Mouse (Mus musculus) adipocyte (in vitro differentiated cells): ENCODE measurements at regions not wholly inside any gene's neighbourhood (a gene's known extent, or its start where the extent isn't known, plus 50 kb on each side); places are given as distances from the start of the nearest gene placed in this dataset.
A peak's percentile ranks its signal among the peaks of the same experiment; 100 is the strongest.

Experiments used
- DNase-seq: peaks from one replicate; pipeline ENCODE4 v3.0.0-alpha.2; 2016; ENCODE audit warnings: low spot score

- DNase-seq = no peak
Measured at GRCm38 (mm10) chr11:31746939-31747338, 75.3 kb upstream of the Bod1 start.

GRCm38 (mm10) chr11:31748275-31748815, 76.7 kb upstream of the Bod1 start:
- no peak for DNase-seq

GRCm38 (mm10) chr11:31751274-31751673, 79.6 kb upstream of the Bod1 start:
- no peak for DNase-seq

- no peak for DNase-seq
Measured at GRCm38 (mm10) chr11:31753211-31753610, 81.5 kb upstream of the Bod1 start.

DNA sequence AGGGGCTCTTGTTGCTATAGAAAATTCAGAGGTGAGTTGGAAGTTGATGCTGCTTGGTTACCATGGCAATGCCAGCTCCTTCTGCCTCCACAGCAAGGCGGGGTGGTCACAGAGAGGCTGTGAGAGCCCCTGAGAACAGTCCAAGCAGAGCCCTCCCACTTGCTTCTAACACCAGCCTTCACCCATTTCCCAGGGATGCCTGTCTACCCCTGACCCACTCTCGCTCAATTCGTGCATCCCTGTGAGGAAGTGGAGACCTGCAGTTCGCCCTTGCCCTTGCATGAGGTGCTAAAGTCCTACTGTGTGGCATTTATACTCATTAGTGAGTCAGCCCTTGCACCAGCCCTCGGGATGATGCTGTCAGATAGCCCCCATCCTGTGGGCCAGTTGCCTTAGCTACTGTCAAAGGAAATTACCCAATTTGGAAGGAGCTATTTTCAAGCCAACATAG, 82.1 kb upstream of the Bod1 start:
- DNase-seq = no peak

GRCm38 (mm10) chr11:31754416-31754815, 82.7 kb upstream of the Bod1 start:
- DNase-seq = no peak

DNA sequence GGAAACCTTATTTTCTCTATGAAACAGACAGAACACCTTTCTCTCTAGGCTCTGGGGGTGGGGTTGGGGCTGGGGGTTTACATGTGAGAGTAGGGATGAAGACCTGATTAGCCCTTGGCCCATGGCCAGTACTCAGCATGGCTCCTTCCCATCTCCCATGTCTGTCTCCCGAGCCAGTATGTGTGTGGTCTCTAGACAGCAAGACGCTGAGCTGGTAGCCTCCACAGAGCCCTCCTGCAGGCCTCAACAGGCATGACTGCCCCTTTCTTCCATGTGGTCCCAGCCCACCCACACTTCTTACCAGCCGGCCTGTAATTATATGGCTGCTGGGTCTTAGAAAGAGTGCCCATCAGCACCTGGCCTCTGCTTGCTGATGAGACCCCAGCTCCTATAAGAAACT, 84.2 kb upstream of the Bod1 start:
- DNase-seq = no peak

- no peak for DNase-seq
Measured at GRCm38 (mm10) chr11:31756355-31757145, 84.9 kb upstream of the Bod1 start.

DNA sequence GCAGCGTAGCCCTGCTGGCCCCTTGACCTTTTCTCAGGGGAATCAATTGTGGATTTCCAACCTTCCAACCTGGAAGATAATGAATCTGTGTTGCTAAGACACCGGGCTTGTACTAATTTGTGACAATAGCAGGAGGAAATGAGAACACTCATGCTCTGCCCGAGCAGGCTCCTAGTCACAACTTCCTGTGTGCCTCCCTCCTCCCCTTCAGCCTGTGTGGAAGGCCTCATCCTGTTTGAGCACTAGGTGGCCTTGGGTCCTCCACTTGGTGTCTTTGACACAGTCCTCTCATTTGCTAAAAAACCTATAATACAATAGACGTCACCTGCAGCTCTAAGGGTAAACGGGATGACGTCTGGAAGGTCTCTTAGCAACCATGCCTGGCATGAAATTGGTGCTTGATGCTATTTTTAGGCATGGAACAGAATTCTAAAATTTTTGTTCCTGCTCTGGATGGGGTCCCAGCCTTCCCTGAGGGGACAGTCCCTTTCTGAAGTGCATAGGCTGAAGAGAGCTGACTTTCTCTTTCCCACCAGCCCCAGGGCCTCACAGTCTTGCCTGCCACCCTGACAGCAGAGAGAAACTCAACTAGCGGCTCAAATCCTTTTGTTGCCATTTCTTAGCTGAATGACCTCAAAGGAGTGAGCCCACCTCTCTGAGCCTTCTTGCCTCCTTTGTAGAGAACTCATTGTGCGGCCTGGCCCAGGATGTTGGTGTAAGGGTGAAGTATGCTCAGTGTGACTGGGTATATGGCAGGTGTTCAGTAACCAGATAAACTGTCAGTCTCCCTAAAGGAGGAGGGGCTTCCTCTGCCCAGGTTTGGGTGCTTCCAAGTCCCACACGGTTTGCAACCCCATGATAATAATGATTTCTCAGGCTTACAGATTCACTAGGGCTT, 88.4 kb upstream of the Bod1 start:
- no peak for DNase-seq

- DNase-seq = no peak
Measured at GRCm38 (mm10) chr11:31763856-31764255, 92.2 kb upstream of the Bod1 start.

GRCm38 (mm10) chr11:31766296-31766695, 94.6 kb upstream of the Bod1 start:
- no peak for DNase-seq

DNA sequence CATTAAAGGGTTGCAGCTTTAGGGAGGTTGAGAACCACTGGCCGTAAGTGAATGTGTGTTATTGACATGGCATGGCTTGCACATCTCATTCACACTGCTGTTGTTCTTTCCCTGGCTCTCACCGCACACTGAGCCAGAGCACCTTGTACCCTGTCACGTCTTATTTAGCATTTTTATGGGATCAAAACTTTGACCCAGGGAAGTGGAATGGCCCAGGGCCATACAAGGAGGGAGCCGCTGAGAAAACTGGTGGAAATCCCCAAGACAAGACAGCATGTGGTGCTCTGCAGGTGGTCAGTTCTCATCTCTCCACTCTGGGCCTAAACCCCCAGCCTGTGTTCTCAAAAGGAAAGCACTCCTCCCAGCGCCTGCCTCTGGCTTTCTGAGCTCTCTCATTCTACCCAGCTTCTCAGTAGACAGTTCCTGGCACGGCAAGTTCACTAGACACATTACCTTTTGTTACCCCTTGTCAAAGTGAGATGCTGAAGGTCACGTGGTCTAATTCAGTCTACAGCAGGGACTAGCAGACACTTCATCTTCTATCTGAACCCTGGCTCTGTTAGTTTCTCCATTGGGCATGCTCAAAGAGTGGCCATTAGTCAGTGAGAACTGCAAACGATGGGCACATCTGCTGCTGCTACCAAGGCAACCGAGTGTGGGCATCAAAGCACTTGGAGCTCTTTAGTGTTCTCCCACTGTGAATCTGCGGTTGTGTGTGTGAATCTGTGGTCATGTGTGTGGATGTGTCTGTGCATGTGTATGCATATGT, 96.2 kb upstream of the Bod1 start:
- no peak for DNase-seq

- DNase-seq = peak; percentile 97
Measured at GRCm38 (mm10) chr11:31769804-31770654, 98.3 kb upstream of the Bod1 start.

DNA sequence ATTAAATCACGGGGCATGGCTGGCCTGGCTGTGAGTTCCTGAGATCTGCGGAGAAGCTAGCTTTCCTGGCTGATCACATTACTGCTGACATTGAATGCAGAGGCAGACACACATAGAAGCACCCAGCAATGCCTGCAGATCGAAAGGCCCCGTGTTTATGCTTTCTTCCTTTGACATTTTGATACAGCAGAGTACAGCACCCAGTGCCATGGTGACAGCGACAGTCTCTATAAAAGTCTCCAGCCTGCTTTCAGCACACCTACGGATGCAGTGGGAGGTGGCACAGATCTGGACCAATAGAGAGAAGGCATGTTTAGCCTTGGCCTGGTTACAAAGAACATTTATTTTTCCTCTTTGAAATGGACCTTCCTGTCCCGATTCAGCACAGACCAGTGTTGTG, 99.2 kb upstream of the Bod1 start:
- peak; percentile 33 for DNase-seq

- DNase-seq = no peak
Measured at GRCm38 (mm10) chr11:31771491-31772439, 100.1 kb upstream of the Bod1 start.

DNA sequence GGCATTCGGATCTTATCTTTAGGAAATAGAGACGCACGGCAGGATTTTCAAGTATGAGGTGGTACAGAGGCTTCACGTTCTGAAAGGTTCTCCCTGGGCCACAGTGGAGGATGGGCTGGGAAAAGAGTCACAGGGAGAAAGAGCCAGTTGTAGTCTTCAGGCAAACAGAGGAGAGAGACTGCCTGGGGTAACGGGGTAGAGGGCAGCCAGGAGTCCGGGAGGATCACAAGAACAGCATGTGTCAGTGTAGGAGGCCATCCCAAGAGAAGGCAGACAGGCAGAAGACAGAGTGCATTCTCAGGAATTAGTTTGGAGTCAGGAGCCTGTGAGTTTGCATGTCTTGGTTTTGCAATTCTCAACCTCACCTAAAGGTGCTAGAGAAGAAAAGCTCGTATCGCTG, 94.5 kb upstream of the Cpeb4 start:
- no peak for DNase-seq

- no peak for DNase-seq
Measured at GRCm38 (mm10) chr11:31778766-31779165, 93.2 kb upstream of the Cpeb4 start.

DNA sequence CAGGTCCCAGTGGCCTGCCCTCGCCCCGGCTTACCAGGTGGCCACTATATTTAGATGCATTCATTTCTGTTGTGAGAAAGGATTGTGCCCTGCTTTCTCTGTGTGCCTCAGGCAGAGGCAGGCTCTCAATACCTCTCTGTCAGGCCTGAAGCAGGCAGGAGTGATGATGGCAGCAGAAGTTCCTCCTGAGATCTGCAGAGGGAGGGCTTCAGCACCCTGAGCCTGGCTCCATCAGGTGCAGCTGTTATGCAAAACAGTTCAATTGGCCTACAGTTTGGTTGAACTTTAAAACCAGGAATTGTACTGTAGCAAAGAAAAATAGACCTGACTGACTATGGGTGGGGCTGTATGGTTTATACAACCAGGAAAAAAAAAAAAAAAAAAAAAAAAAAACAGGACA, 92.7 kb upstream of the Cpeb4 start:
- no peak for DNase-seq

DNA sequence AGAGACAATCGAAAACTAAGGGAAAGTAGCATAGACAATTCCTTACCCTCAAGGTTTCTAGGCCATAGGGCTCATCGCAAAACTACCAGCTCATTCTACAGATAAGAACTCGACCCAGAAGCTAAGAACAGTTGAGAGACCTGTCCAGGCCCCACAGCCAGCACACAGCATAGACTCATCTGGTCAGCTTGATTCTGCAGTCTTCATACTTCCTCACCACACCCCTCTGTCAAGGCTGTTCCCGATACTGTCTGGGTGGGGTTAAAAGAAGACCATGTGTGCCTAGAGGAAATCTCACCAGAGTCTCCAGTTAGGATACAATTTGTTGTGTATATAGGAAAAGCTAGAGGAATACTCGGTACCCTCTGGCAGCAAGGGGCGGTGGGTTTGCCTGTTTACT, 91.0 kb upstream of the Cpeb4 start:
- no peak for DNase-seq

DNA sequence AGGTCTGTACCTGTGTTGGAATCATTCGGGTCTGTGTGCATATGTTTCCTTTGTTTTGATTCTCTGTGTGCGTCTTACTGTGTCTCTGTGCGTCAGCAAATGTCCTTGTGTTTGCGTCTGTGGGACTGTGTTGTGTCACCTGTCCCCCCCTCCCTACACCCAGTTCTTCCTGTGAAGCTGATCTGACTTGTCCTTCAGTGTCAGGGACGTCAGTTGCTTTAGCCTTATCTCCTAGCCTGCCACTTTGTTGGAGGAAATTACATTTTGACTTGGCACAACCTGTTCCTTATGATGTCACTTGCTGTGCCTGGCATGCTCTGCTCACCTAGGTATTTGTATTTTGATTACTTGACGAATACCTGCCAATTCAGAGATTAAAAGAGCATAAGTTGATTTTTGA, 90.4 kb upstream of the Cpeb4 start:
- no peak for DNase-seq
